Mouse (Mus musculus) midbrain, embryonic 13.5 days (tissue): ENCODE measurements at regions not wholly inside any gene's neighbourhood (a gene's known extent, or its start where the extent isn't known, plus 50 kb on each side); places are given as distances from the start of the nearest gene placed in this dataset.

Source experiments
- ATAC-seq: fragments of 200-750 bp; cut with Nextera tagmentation; 2 replicates; pipeline ENCODE4 v1.8.0; 2017; ENCODE audit warnings: mild to moderate bottlenecking, moderate TSS enrichment, moderate library complexity
- H3K27ac ChIP-seq: fragments of 300-500 bp; sonication (generic); 2 replicates; pipeline ENCODE4 v1.5.1; 2015; ENCODE audit warnings: inconsistent platforms, mild to moderate bottlenecking, moderate library complexity
- H3K27me3 ChIP-seq: fragments of 300-500 bp; sonication (generic); 2 replicates; pipeline ENCODE4 v1.6.1; 2015; ENCODE audit warnings: mild to moderate bottlenecking, inconsistent platforms
- H3K36me3 ChIP-seq: fragments of 300-500 bp; sonication (generic); 2 replicates; pipeline ENCODE4 v1.6.1; 2015; ENCODE audit warnings: mild to moderate bottlenecking, inconsistent platforms
- H3K4me1 ChIP-seq: fragments of 300-500 bp; sonication (generic); replicated peaks from 2 replicates; pipeline ENCODE4 v1.6.1; 2015; ENCODE audit warnings: inconsistent platforms
- H3K4me2 ChIP-seq: fragments of 300-500 bp; sonication (generic); replicated peaks from 2 replicates; pipeline ENCODE4 v1.6.1; 2015; ENCODE audit warnings: moderate library complexity, mild to moderate bottlenecking, inconsistent platforms
- H3K4me3 ChIP-seq: fragments of 300-500 bp; sonication (generic); replicated peaks from 2 replicates; pipeline ENCODE4 v1.5.1; 2015; ENCODE audit warnings: mild to moderate bottlenecking, inconsistent platforms
- H3K9ac ChIP-seq: fragments of 300-500 bp; sonication (generic); replicated peaks from 2 replicates; pipeline ENCODE4 v1.6.1; 2015; ENCODE audit warnings: mild to moderate bottlenecking, inconsistent platforms
- H3K9me3 ChIP-seq: fragments of 300-500 bp; sonication (generic); 2 replicates; pipeline ENCODE4 v1.6.1; 2016; ENCODE audit warnings: mild to moderate bottlenecking, inconsistent platforms
- whole genome bisulfite sequencing: fragments of 180-500 bp; shearing (Covaris S2); methylation state at CpG from one replicate; pipeline ENCODE4 v1.1.7; 2015; 5-methylcytosine and 5-hydroxymethylcytosine counted together

DNA sequence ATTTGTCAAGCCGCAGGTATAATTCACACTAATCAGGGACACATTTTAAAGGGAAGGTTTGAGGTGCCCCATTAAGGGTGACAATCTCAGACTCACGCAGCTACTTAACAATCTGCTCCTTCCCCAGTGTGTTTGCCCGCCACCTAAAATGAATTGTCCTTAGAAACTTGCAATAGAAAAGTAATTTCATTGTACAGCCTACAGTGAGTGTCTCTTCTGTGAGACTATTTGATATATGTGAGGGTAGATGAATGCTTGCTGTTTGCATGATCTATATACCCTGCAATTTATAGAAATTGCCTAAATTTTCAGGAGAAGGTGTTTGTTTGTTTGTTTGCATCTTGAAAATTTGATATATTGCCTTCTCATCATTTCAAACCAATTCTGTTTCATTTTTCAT lies 135.1 kb upstream of the Ogfrl1 start:
- ATAC-seq: no peak
- Histone ChIP-seq H3K9me3 (no peaks in the 10 kb centered on the region), H3K27me3 (no peaks in the 10 kb centered on the region)

DNA sequence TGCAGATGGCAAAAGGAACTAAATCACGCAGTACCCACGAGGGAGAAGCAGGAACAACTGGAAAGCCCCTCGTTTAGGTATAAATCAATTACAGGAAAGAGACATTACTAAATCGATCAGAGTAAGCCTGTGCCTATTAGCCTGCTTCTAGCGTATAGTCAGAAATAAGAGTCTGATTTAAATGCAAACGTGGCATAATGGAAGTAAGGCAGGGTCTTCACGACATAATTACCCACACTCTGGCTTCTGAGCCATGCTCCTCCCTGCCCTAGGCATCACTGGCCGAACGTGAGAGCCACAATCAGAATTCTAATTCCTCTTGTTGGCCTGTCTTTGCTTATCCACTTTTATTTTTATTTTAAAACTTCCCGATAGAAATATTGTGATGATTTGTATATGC lies 139.0 kb upstream of the Ogfrl1 start:
- no peak overlapping the region for H3K4me3 ChIP-seq
- H3K27ac ChIP-seq: no peak overlapping the region
- no peaks in the 10 kb centered on the region for H3K36me3 ChIP-seq
- no peak for ATAC-seq
- WGBS: 71% methylated on average over 10 of the region's 10 CpGs
- no peaks in the 10 kb centered on the region for H3K9me3 ChIP-seq
- no peak overlapping the region for H3K4me2 ChIP-seq
- H3K27me3 ChIP-seq: no peaks in the 10 kb centered on the region
- H3K9ac ChIP-seq: no peak overlapping the region
- H3K4me1 ChIP-seq: no peaks in the 10 kb centered on the region

More for the DNA sequence above, 135.1 kb upstream of the Ogfrl1 start:
- H3K36me3 ChIP-seq: no peaks in the 10 kb centered on the region
- H3K27ac ChIP-seq: no peak overlapping the region
- H3K9ac ChIP-seq: no peak overlapping the region
- no peak overlapping the region for H3K4me3 ChIP-seq
- H3K4me1 ChIP-seq: no peaks in the 10 kb centered on the region
- WGBS: 87% methylated on average over 3 of the region's 3 CpGs
- no peak overlapping the region for H3K4me2 ChIP-seq

DNA sequence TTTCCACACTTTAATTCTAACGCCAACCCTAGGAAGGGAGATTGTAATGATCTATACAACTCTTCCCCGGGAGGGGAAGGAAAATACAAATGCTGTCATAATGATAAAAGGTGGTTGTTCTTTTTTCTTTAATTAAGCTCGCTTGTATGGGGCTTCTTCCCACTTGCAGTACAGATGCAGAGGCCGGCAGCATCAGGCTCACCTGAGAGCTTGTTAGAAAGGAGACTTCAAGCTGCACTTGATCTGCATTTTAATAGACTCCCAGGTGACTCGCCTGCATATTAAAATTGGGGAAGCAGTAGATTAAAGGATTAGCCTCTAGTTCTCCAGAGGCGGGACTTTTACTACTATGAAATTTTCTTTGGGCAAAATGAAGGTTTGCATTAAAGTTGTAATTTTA lies 140.8 kb upstream of the Ogfrl1 start:
- Histone ChIP-seq H3K4me2 (no peak overlapping the region), H3K36me3 (no peaks in the 10 kb centered on the region), H3K9me3 (no peaks in the 10 kb centered on the region), H3K4me3 (no peak overlapping the region), H3K27me3 (no peaks in the 10 kb centered on the region), H3K4me1 (no peaks in the 10 kb centered on the region), H3K27ac (no peak overlapping the region), H3K9ac (no peak overlapping the region)
- WGBS: 32% methylated on average over 6 of the region's 6 CpGs
- no peak for ATAC-seq

DNA sequence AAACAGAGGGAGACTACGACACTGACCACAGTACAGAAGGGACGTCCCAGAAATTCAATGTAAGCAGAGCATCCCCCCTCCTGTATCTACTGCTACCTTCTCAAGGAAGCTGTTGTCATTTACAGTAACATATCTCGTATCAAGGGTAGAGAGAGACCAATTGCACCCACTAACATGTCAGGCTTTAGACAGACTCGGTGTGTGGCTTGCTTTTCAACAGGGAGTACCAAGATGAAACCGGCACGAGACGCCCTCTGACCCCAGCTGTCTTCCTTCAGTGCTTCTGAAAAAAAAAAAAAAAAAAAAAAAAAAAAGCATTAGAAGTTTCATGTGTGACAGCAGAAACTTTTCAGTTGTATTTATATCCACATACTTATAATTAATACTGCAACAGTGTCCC lies 143.0 kb upstream of the Ogfrl1 start:
- Histone ChIP-seq H3K4me1 (no peaks in the 10 kb centered on the region), H3K27me3 (no peaks in the 10 kb centered on the region), H3K4me2 (no peak overlapping the region), H3K9me3 (no peaks in the 10 kb centered on the region), H3K36me3 (no peaks in the 10 kb centered on the region), H3K27ac (no peak overlapping the region), H3K9ac (no peak overlapping the region), H3K4me3 (no peak overlapping the region)
- WGBS: 74% methylated on average over 7 of the region's 7 CpGs
- no peak for ATAC-seq

DNA sequence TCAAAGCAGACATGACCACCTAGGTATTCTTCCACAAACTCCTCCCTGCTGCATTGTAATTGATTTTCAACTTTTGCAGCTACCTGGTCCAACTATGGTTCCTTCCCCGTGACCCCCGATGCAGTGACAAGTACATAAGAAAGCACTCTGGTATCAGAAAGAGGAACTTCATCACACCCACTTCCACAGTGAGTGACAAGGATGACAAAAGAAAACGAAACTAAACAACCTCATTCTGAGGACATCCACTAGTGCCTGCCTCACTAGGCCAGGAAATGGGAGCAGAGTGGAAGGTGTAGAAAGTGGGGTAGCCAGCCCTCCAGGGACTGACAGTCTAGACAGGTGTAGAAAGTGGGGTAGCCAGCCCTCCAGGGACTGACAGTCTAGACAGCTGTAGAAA lies 158.2 kb upstream of the Ogfrl1 start:
- no peaks in the 10 kb centered on the region for H3K4me1 ChIP-seq
- 88% methylated on average over 3 of the region's 3 CpGs for WGBS
- H3K9ac ChIP-seq: no peak overlapping the region
- no peak for ATAC-seq
- no peaks in the 10 kb centered on the region for H3K27me3 ChIP-seq
- H3K36me3 ChIP-seq: no peaks in the 10 kb centered on the region
- no peak overlapping the region for H3K4me2 ChIP-seq
- no peaks in the 10 kb centered on the region for H3K9me3 ChIP-seq
- no peak overlapping the region for H3K4me3 ChIP-seq
- no peak overlapping the region for H3K27ac ChIP-seq

DNA sequence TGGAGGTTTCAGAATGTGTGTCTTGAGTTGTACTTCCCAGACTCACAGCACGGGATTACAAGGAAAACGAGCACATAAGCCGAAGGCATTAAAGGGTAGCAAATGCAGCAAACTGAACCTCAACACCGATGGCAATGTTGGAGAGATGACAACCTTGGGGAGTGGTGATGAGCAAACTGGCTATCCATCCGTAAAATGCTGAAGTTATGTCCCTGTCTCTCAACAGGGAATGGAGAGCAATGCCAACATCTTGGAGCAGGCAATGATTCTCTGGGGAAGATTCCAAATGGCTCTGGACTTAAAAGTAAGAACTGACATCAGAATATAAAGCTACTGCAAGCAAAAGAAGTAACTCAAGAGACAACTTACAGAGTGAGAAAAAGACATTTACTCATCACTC lies 170.5 kb upstream of the Ogfrl1 start:
- no peak for ATAC-seq
- Histone ChIP-seq H3K4me2 (no peak overlapping the region), H3K27ac (no peak overlapping the region), H3K4me1 (no peaks in the 10 kb centered on the region), H3K9me3 (no peaks in the 10 kb centered on the region), H3K9ac (no peak overlapping the region), H3K4me3 (no peak overlapping the region), H3K27me3 (no peaks in the 10 kb centered on the region), H3K36me3 (no peaks in the 10 kb centered on the region)
- WGBS: 92% methylated on average over 5 of the region's 5 CpGs

DNA sequence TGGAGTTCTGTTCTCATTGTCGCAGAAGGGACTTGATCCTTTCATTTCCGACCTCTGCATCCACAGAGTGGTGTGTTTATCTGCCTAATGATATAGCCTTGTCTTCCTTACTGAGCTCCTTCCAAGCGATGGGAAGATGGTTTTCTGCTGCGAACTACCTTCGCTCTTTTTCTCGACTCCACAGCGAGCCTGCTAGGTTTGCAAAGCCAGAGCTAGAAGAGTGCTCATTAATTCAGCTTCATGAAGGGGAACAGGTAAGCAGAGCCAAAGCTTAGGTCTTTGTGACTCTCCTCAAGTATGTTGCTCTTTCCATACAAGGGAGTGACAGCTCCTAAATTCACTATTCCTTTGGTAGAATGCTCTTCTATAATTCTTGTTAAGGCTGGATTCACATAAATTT lies 176.9 kb upstream of the Ogfrl1 start:
- H3K4me3 ChIP-seq: no peak overlapping the region
- no peak overlapping the region for H3K4me2 ChIP-seq
- no peak for ATAC-seq
- H3K27ac ChIP-seq: no peak overlapping the region
- H3K9ac ChIP-seq: no peak overlapping the region
- H3K27me3 ChIP-seq: no peaks in the 10 kb centered on the region
- WGBS: 60% methylated on average over 7 of the region's 7 CpGs
- 0 out of 2 replicates have a peak, but pooled peaks cover 3% of the 10 kb centered on the region for H3K4me1 ChIP-seq
- H3K9me3 ChIP-seq: no peaks in the 10 kb centered on the region
- H3K36me3 ChIP-seq: no peaks in the 10 kb centered on the region

DNA sequence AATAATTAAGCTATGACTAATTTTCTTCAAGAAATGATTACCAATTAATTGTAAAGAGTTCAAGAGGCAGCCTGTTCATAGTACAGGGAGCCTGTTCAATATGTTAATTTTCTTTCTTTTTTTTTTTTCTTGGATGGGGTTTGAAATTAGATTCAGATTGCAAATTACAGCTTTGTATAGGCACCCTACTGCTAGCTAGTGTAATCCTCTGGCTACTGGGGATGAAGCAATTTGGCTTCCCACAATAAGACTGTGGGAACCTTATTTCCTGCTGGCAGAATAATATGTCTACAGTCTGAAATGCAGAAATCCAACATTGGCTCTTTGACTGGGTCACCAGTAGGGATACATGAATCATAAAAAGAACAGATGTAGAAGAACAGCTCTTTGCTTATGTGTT lies 177.4 kb upstream of the Ogfrl1 start:
- Histone ChIP-seq H3K4me2 (no peak overlapping the region), H3K4me3 (no peak overlapping the region), H3K4me1 (0 out of 2 replicates have a peak, but pooled peaks cover 3% of the 10 kb centered on the region), H3K9ac (no peak overlapping the region), H3K9me3 (no peaks in the 10 kb centered on the region), H3K27ac (no peak overlapping the region), H3K27me3 (no peaks in the 10 kb centered on the region), H3K36me3 (no peaks in the 10 kb centered on the region)
- peak; percentile 70 for ATAC-seq

DNA sequence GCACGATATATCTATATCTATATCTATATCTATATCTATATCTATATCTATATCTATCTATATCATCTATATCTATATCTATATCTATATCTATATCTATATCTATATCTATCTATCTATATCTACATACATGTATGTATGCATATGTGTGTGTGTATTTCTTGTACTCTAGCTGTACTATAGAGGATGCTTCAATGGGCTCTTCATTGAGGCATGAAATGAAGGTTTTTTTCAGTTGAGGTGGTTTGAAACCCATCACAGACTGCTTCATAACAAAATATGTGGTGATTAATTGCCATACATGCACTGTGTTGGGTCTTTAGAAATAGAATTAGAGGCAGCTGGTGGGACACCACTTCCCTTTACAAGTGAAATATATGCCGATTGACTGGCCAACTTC lies 177.9 kb upstream of the Ogfrl1 start:
- H3K4me3 ChIP-seq: no peak overlapping the region
- WGBS: 91% methylated on average over 2 of the region's 2 CpGs
- no peaks in the 10 kb centered on the region for H3K36me3 ChIP-seq
- no peak overlapping the region for H3K27ac ChIP-seq
- no peak overlapping the region for H3K9ac ChIP-seq
- H3K9me3 ChIP-seq: no peaks in the 10 kb centered on the region
- no peak for ATAC-seq
- no peak overlapping the region for H3K4me2 ChIP-seq
- 0 out of 2 replicates have a peak, but pooled peaks cover 3% of the 10 kb centered on the region for H3K4me1 ChIP-seq
- H3K27me3 ChIP-seq: no peaks in the 10 kb centered on the region

DNA sequence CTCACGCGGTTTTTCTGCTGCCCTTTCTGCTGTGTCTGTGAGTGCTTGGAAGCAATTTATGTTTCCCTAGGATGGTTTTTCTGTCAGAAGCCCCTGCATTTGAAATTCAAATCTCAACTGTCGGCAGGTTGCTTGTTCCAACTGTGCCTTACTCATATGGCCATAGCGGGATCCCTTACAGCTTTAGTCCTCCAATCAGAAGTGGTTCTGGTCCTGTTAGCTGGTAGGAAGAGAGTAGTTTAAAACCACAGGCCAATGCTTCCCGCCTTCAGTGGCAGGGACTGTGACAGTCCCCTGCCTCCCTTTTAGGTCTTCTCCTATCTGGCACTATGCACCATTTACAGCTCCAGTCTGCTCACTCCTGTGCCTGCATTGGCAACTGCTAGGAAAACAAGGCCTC lies 178.6 kb upstream of the Ogfrl1 start:
- Histone ChIP-seq H3K9ac (no peak overlapping the region), H3K4me2 (no peak overlapping the region), H3K4me3 (no peak overlapping the region), H3K27me3 (no peaks in the 10 kb centered on the region), H3K9me3 (no peaks in the 10 kb centered on the region), H3K36me3 (no peaks in the 10 kb centered on the region), H3K27ac (no peak overlapping the region), H3K4me1 (0 out of 2 replicates have a peak, but pooled peaks cover 3% of the 10 kb centered on the region)
- 62% methylated on average over 5 of the region's 5 CpGs for WGBS
- no peak for ATAC-seq

DNA sequence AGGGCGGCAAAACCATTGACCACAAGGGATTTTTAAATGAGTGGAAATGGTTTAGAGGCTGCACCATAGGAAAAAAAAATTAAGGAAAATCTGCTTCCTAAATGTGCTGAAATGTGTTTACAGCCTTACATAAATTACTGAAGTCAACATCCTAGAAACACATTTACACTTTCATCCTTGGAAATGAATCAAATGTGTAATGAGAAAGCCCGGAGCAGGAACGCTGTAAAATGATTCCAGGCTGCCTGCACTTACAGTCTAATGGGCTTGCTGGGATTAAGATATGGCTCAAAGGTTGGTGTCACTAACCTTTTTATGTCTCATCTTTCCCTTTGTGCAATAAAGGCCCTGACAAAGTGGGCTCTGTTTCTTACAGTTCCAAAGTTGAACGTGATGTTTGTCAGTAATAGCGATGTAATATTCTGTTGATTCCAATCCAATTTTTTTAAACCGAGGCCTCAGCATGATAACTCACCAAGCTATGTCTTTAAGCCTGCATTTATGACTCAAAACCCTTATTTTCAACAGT lies 172.1 kb upstream of the B3gat2 start:
- Histone ChIP-seq H3K4me1 (no peaks in the 10 kb centered on the region), H3K27me3 (no peaks in the 10 kb centered on the region), H3K4me3 (no peak overlapping the region), H3K9ac (no peak overlapping the region), H3K9me3 (no peaks in the 10 kb centered on the region), H3K4me2 (no peak overlapping the region), H3K36me3 (no peaks in the 10 kb centered on the region), H3K27ac (no peak overlapping the region)
- WGBS: 86% methylated on average over 6 of the region's 6 CpGs
- no peak for ATAC-seq

DNA sequence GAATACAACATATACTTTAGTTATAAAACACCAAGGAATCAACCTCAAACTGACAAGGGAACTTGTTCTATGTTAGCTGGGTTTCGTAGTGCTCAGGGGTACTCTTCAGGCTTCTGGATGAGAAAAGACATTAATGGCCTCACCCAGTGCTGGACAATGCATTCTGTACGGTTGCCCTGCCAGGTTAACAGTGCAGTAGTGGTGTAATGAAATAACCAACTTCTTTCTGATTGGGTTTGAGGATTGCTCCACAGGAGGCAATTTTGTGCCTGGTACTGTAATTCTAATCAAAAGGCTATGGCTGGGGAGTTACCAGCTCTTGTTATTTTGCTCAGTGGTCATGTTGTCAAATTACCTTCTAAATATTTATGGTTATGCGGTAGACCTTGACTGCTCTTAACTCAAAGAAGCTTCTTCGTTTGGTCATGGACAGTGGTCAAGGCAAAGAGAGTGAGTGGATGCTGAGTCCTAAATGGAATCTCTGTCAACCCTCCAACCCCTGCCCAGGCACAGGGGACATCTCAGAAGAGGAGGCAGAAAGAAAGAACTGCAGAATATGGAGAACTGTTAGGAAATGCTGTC lies 158.8 kb upstream of the B3gat2 start:
- Histone ChIP-seq H3K27me3 (no peaks in the 10 kb centered on the region), H3K4me2 (no peak overlapping the region), H3K27ac (no peak overlapping the region), H3K4me1 (no peaks in the 10 kb centered on the region), H3K9me3 (no peaks in the 10 kb centered on the region), H3K9ac (no peak overlapping the region), H3K36me3 (no peaks in the 10 kb centered on the region), H3K4me3 (no peak overlapping the region)
- no peak for ATAC-seq
- 90% methylated on average over 4 of the region's 4 CpGs for WGBS

DNA sequence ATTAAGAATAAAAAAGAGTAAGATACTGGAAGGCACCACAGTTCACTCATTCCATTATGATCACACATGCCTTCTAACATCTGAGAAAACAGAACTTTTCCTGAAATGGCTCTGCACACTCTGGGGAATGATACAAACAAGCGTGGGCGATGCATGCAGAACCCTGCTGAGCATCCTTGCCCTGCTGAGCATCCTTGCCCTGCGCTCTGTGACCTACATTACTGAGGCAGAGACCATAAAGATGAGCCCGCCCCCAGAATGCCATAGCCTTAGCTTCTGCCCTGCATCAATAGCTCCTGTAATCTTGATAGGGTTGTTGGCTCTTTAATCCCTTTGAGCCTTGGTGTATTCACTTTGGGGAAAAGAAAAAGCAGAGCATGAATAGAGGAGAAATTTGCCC lies 132.2 kb upstream of the B3gat2 start:
- H3K4me1 ChIP-seq: peaks cover 4% of the 10 kb centered on the region; the same call in 1 of the 2 replicates

More for the DNA sequence above, 132.2 kb upstream of the B3gat2 start:
- no peaks in the 10 kb centered on the region for H3K9me3 ChIP-seq
- whole genome bisulfite sequencing: 7% methylated on average over 4 of the region's 4 CpGs
- H3K9ac ChIP-seq: no peak overlapping the region
- no peak overlapping the region for H3K4me2 ChIP-seq
- no peaks in the 10 kb centered on the region for H3K27me3 ChIP-seq
- no peak overlapping the region for H3K4me3 ChIP-seq
- no peak for ATAC-seq
- no peak overlapping the region for H3K27ac ChIP-seq
- H3K36me3 ChIP-seq: no peaks in the 10 kb centered on the region
